In the genomic region with DNA sequence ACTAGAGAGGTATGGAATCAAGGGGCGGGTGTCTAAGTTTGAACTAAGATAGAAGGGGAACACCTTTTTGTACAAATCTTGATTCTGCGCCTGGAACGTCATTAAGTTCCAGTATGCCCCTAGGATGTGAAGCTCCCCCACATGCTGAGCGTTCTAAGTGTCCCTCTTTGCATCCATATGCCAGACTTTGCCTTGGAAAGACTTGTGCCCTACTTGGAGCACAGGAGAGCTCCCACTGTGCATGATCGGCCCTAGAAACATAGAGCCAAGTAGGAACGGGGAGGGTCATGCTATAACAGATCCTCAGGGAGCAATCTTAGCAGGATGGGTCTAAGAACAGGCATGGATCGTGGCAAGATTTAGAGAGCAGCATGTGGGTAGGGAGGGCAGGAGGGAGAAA, we compare ENCODE assay signal across 13 mouse cellular contexts.
DNase-seq lines count a peak whose midpoint lies in the region; ATAC-seq and TF ChIP-seq lines count a peak whose summit lies in the region.
"Had no signal": no experiment of that assay in that cellular context is flagged by ENCODE, and none has a peak within 500 bp of the region (broad histone marks: within the 10 kb centered on the region; RNA-seq: fewer than 3 reads in every experiment).

No protein-coding gene starts in this region.

- TF ChIP-seq CTCF in intestine, postnatal 0 days (IDR thresholded peaks at IDR 0.05; ENCODE audit: low read depth): no peak

- H3K9me3 ChIP-seq in intestine, embryonic 14.5 days (ENCODE audit: control insufficient read depth, low read length): no peaks in the 10 kb centered on the region
- no peaks in the 10 kb centered on the region for H3K9me3 ChIP-seq in intestine, postnatal 0 days (ENCODE audit: control insufficient read depth)
- H3K9me3 ChIP-seq in limb, embryonic 15.5 days: no peaks in the 10 kb centered on the region
- H3K9me3 ChIP-seq in midbrain, embryonic 10.5 days (replicated peaks): no peaks in the 10 kb centered on the region
- H3K9me3 ChIP-seq: liver, embryonic 12.5 days had no signal

- H3K27me3 ChIP-seq in intestine, embryonic 14.5 days (replicated peaks; ENCODE audit: control insufficient read depth, insufficient read depth, low read length): no peaks in the 10 kb centered on the region
- H3K27me3 ChIP-seq in intestine, postnatal 0 days (replicated peaks; ENCODE audit: control insufficient read depth, insufficient read depth, low read length): no peaks in the 10 kb centered on the region
- no peaks in the 10 kb centered on the region for H3K27me3 ChIP-seq in limb, embryonic 15.5 days
- no peaks in the 10 kb centered on the region for H3K27me3 ChIP-seq in midbrain, embryonic 10.5 days (ENCODE audit: low read depth, poor library complexity, severe bottlenecking)
- H3K27me3 ChIP-seq: liver, embryonic 12.5 days had no signal

- WGBS in intestine, embryonic 14.5 days: 63% methylated on average over 7 of the region's 7 CpGs
- 75% methylated on average over 7 of the region's 7 CpGs for WGBS in intestine, postnatal 0 days
- WGBS in limb, embryonic 15.5 days: 61% methylated on average over 7 of the region's 7 CpGs
- WGBS in midbrain, embryonic 10.5 days: 83% methylated on average over 7 of the region's 7 CpGs

- ATAC-seq in intestine, embryonic 14.5 days (replicated peaks; ENCODE audit: low FRiP score, low TSS enrichment, low read depth): no peak
- ATAC-seq in intestine, postnatal 0 days: no peak
- ATAC-seq in limb, embryonic 15.5 days (ENCODE audit: insufficient number of reproducible peaks, low FRiP score, low TSS enrichment, low read depth): no peak
- ATAC-seq: liver, embryonic 12.5 days had no signal

- no peak overlapping the region for H3K4me3 ChIP-seq in intestine, embryonic 14.5 days (ENCODE audit: low read depth, low read length)
- H3K4me3 ChIP-seq in intestine, postnatal 0 days (ENCODE audit: low read depth, low read length): no peak overlapping the region
- no peak overlapping the region for H3K4me3 ChIP-seq in limb, embryonic 15.5 days
- no peak overlapping the region for H3K4me3 ChIP-seq in midbrain, embryonic 10.5 days
- H3K4me3 ChIP-seq: liver, embryonic 12.5 days had no signal

- peak; percentile 27 for DNase-seq in cerebellum, adult 11 months
- no peak for DNase-seq in cerebellum, adult 8-10 months
- no peak for DNase-seq in intestine, embryonic 14.5 days (ENCODE audit: low spot score)
- peak; percentile 37 to 51 for DNase-seq in cerebellum, postnatal 36 days
- DNase-seq in midbrain, embryonic 10.5 days (ENCODE audit: low spot score): no peak
- DNase-seq in ovary, adult 18-20 months (ENCODE audit: low spot score): no peak
- DNase-seq: adrenal gland, adult 2 months; kidney, postnatal 14 days; right cerebral cortex, adult 18-20 months; thymus, adult 18-20 months had no signal

- peaks cover 19% of the 10 kb centered on the region for H3K4me1 ChIP-seq in intestine, embryonic 14.5 days (replicated peaks; ENCODE audit: control insufficient read depth, insufficient read depth, low read length)
- H3K4me1 ChIP-seq in intestine, postnatal 0 days (replicated peaks; ENCODE audit: control insufficient read depth, insufficient read depth, low read length): no peaks in the 10 kb centered on the region
- peaks cover 19% of the 10 kb centered on the region for H3K4me1 ChIP-seq in limb, embryonic 15.5 days
- H3K4me1 ChIP-seq in midbrain, embryonic 10.5 days: no peaks in the 10 kb centered on the region
- H3K4me1 ChIP-seq: liver, embryonic 12.5 days had no signal

- H3K27ac ChIP-seq in intestine, embryonic 14.5 days (ENCODE audit: low read depth): peak overlapping the region; percentile 93
- H3K27ac ChIP-seq in intestine, postnatal 0 days (ENCODE audit: low read depth, low read length): no peak overlapping the region
- peak overlapping the region; percentile 57; the same call in 1 of the 2 replicates for H3K27ac ChIP-seq in limb, embryonic 15.5 days
- no peak overlapping the region for H3K27ac ChIP-seq in midbrain, embryonic 10.5 days (replicated peaks)
- H3K27ac ChIP-seq: liver, embryonic 12.5 days had no signal

- no peaks in the 10 kb centered on the region for H3K36me3 ChIP-seq in intestine, embryonic 14.5 days (ENCODE audit: control insufficient read depth, insufficient read depth, low read length)
- H3K36me3 ChIP-seq in intestine, postnatal 0 days (ENCODE audit: control insufficient read depth, insufficient read depth): no peaks in the 10 kb centered on the region
- H3K36me3 ChIP-seq in limb, embryonic 15.5 days: no peaks in the 10 kb centered on the region
- no peaks in the 10 kb centered on the region for H3K36me3 ChIP-seq in midbrain, embryonic 10.5 days
- H3K36me3 ChIP-seq: liver, embryonic 12.5 days had no signal

- peak overlapping the region; percentile 7; the same call in 1 of the 2 replicates for H3K4me2 ChIP-seq in intestine, embryonic 14.5 days (ENCODE audit: low read length)
- H3K4me2 ChIP-seq in intestine, postnatal 0 days (replicated peaks; ENCODE audit: low read depth): no peak overlapping the region
- no peak overlapping the region for H3K4me2 ChIP-seq in limb, embryonic 15.5 days
- H3K4me2 ChIP-seq: liver, embryonic 12.5 days had no signal

- H3K9ac ChIP-seq in intestine, embryonic 14.5 days (ENCODE audit: low read length): no peak overlapping the region
- H3K9ac ChIP-seq in intestine, postnatal 0 days (ENCODE audit: low read depth, low read length): no peak overlapping the region
- no peak overlapping the region for H3K9ac ChIP-seq in limb, embryonic 15.5 days
- H3K9ac ChIP-seq: liver, embryonic 12.5 days had no signal

Comparison
In these comparisons a context has a peak if more than half of its experiments do, and no peak if none do; other contexts are left out.
1. DNase-seq: peak in cerebellum, adult 11 months (single experiment) and cerebellum, postnatal 36 days (2 of 2); none in cerebellum, adult 8-10 months (single experiment), intestine, embryonic 14.5 days (single experiment), midbrain, embryonic 10.5 days (single experiment) and ovary, adult 18-20 months (single experiment).
2. H3K27ac ChIP-seq: peak in intestine, embryonic 14.5 days (single experiment) and limb, embryonic 15.5 days (single experiment); none in intestine, postnatal 0 days (single experiment) and midbrain, embryonic 10.5 days (single experiment).